Mouse (Mus musculus) midbrain, embryonic 11.5 days (tissue): ENCODE measurements around the gene Ly6g6e. TPM values are rescaled to one million over a fixed set of nuclear protein-coding genes. Genes with fewer than 3 reads are reported as not detected.

Experiments used
- ATAC-seq: fragments of 200-750 bp; cut with Nextera tagmentation; 2 replicates; pipeline ENCODE4 v1.8.0; 2017; ENCODE audit warnings: moderate TSS enrichment, moderate library complexity; ENCODE audit not compliant: low FRiP score
- DNase-seq: peaks from one replicate; pipeline ENCODE4 v3.0.0; 2015; ENCODE audit warnings: low spot score; ENCODE audit errors: missing footprints
- H3K27ac ChIP-seq: fragments of 300-500 bp; sonication (generic); 2 replicates; pipeline ENCODE4 v1.5.1; 2014; ENCODE audit warnings: low read depth, low read length
- H3K27me3 ChIP-seq: fragments of 300-500 bp; sonication (generic); 2 replicates; pipeline ENCODE4 v1.6.1; 2014; ENCODE audit warnings: mild to moderate bottlenecking, low read length, moderate library complexity, mixed read lengths; ENCODE audit not compliant: control insufficient read depth, insufficient read depth
- H3K36me3 ChIP-seq: fragments of 300-500 bp; sonication (generic); 2 replicates; pipeline ENCODE4 v1.6.1; 2014; ENCODE audit warnings: mild to moderate bottlenecking, low read length, moderate library complexity, mixed read lengths; ENCODE audit not compliant: control insufficient read depth, insufficient read depth
- H3K4me1 ChIP-seq: fragments of 300-500 bp; sonication (generic); 2 replicates; pipeline ENCODE4 v1.6.1; 2014; ENCODE audit warnings: low read length; ENCODE audit not compliant: control insufficient read depth, insufficient read depth
- H3K4me2 ChIP-seq: fragments of 300-500 bp; sonication (generic); 2 replicates; pipeline ENCODE4 v1.6.1; 2014; ENCODE audit warnings: mild to moderate bottlenecking, moderate library complexity
- H3K4me3 ChIP-seq: fragments of 300-500 bp; sonication (generic); 2 replicates; pipeline ENCODE4 v1.5.1; 2014; ENCODE audit warnings: low read depth, low read length
- H3K9ac ChIP-seq: fragments of 300-500 bp; sonication (generic); 2 replicates; pipeline ENCODE4 v1.6.1; 2014; ENCODE audit warnings: low read length
- H3K9me3 ChIP-seq: fragments of 300-500 bp; sonication (generic); 2 replicates; pipeline ENCODE4 v1.6.1; 2016; ENCODE audit warnings: low read length; ENCODE audit not compliant: control insufficient read depth
- WGBS: fragments of 180-500 bp; shearing (Covaris S2); extraction: QIAGEN DNeasy Blood & Tissue Kit; methylation state at CpG from one replicate; pipeline ENCODE4 v1.1.7; 2014; 5-methylcytosine and 5-hydroxymethylcytosine counted together
- polyA plus RNA-seq: library from polyadenylated mRNA; unstranded; fragments of >200 nt; fragmentation: Nextera tagmentation; extraction: Ambion mirVana; gene quantifications from 2 replicates; pipeline ENCODE4 v1.2.1, GENCODE M21; 2014

The Ly6g6e gene
- polyA plus RNA-seq, 1 experiment from 2014 or later, result not detected

GRCm38 (mm10) chr17:35103221-35103690 is 26.6 kb downstream of the Ly6g6e start:
- Histone ChIP-seq H3K27me3 (no peaks in the 10 kb centered on the region), H3K4me3 (no peak overlapping the region), H3K4me1 (peaks cover 8% of the 10 kb centered on the region), H3K36me3 (peaks cover 4% of the 10 kb centered on the region), H3K9ac (no peak overlapping the region), H3K9me3 (no peaks in the 10 kb centered on the region), H3K4me2 (no peak overlapping the region), H3K27ac (no peak overlapping the region)
- WGBS, result 66% methylated on average over 6 of the region's 6 CpGs
- no peak for ATAC-seq
- DNase-seq, result no peak

- no peak for ATAC-seq
- 95% methylated on average over 7 of the region's 7 CpGs for WGBS
- no peak overlapping the region for H3K9ac ChIP-seq
Observed at GRCm38 (mm10) chr17:35104079-35104478, 27.4 kb downstream of the Ly6g6e start.

GRCm38 (mm10) chr17:35104754-35105153 is 28.1 kb downstream of the Ly6g6e start:
- Histone ChIP-seq H3K27ac (no peak overlapping the region), H3K36me3 (peaks cover 4% of the 10 kb centered on the region), H3K4me3 (no peak overlapping the region), H3K9ac (no peak overlapping the region), H3K27me3 (no peaks in the 10 kb centered on the region), H3K4me1 (peaks cover 8% of the 10 kb centered on the region), H3K9me3 (no peaks in the 10 kb centered on the region), H3K4me2 (no peak overlapping the region)
- ATAC-seq (no peak), DNase-seq (no peak)
- WGBS, result 81% methylated on average over 6 of the region's 6 CpGs

More at GRCm38 (mm10) chr17:35104079-35104478, 27.4 kb downstream of the Ly6g6e start:
- H3K4me2 ChIP-seq, result no peak overlapping the region
- no peaks in the 10 kb centered on the region for H3K9me3 ChIP-seq
- DNase-seq, result no peak
- peaks cover 8% of the 10 kb centered on the region for H3K4me1 ChIP-seq
- no peaks in the 10 kb centered on the region for H3K27me3 ChIP-seq
- no peak overlapping the region for H3K27ac ChIP-seq
- no peak overlapping the region for H3K4me3 ChIP-seq
- H3K36me3 ChIP-seq, result peaks cover 4% of the 10 kb centered on the region

- DNase-seq, result peak; percentile 89
Observed at GRCm38 (mm10) chr17:35105740-35106389, 29.2 kb downstream of the Ly6g6e start.

DNA sequence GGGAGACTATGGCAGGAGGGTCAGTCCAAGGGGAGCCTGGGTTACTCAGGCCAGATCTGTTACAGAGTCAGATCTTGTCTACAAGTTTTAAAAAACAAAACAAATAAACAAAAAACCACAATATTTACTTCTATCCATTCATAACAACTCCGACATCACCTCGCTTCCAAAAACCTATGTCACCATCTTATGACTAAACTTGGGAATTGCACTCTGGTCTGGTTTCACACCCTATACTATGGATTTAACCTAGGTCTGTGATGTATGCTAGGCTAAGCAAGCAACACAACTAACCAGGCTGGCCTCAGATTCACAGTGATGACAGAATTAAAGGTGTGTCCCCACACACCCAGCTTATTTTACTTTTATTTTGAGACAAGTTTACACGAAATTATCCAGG is 29.8 kb downstream of the Ly6g6e start:
- Histone ChIP-seq H3K36me3 (peaks cover under 1% of the 10 kb centered on the region; the same call in 1 of the 2 replicates), H3K9ac (peak overlapping the region; percentile 65), H3K4me2 (peak overlapping the region; percentile 39), H3K9me3 (no peaks in the 10 kb centered on the region), H3K27ac (no peak overlapping the region), H3K4me1 (peaks cover 8% of the 10 kb centered on the region), H3K27me3 (no peaks in the 10 kb centered on the region), H3K4me3 (no peak overlapping the region)
- ATAC-seq (no peak), DNase-seq (no peak)
- 69% methylated on average over 3 of the region's 3 CpGs for WGBS

More at GRCm38 (mm10) chr17:35105740-35106389, 29.2 kb downstream of the Ly6g6e start:
- 22% methylated on average over 13 of the region's 13 CpGs for WGBS
- no peaks in the 10 kb centered on the region for H3K9me3 ChIP-seq
- H3K36me3 ChIP-seq, result peaks cover 4% of the 10 kb centered on the region; the same call in 1 of the 2 replicates
- H3K4me3 ChIP-seq, result no peak overlapping the region
- ATAC-seq, result peak; percentile 50
- H3K4me1 ChIP-seq, result peaks cover 8% of the 10 kb centered on the region
- peak overlapping the region; percentile 65 for H3K9ac ChIP-seq
- H3K4me2 ChIP-seq, result peak overlapping the region; percentile 39
- no peak overlapping the region for H3K27ac ChIP-seq
- no peaks in the 10 kb centered on the region for H3K27me3 ChIP-seq

GRCm38 (mm10) chr17:35108097-35108496 is 31.4 kb downstream of the Ly6g6e start, which contains the start of gene Ly6g5c:
TSS of gene Ly6g5c (plus strand) at chr17:35108279.
- 89% methylated on average over 6 of the region's 6 CpGs for WGBS

DNA sequence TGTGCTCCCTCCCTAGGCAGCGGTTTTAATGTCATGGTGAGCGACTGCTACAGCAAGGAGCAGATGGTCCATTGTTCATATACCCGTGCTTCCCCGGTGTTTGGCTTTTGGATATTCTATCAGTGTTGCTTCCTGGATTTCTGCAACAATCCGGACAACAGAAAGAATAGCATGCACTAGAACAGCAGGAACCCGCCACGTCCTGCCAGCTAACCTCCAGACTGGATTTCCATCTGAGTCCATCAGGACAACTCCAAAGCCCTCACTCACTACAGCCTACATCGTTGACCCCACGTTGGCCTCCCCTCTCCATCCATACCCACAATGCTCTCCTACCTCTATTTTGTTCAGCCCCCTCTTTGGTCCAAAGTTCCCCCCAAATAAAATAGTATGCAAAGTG is 35.1 kb downstream of the Ly6g6e start:
- Histone ChIP-seq H3K4me2 (no peak overlapping the region), H3K27ac (no peak overlapping the region), H3K9me3 (no peaks in the 10 kb centered on the region), H3K9ac (no peak overlapping the region), H3K27me3 (no peaks in the 10 kb centered on the region), H3K36me3 (peaks cover 10% of the 10 kb centered on the region), H3K4me3 (no peak overlapping the region), H3K4me1 (no peaks in the 10 kb centered on the region)
- DNase-seq, result no peak
- ATAC-seq, result no peak
- WGBS, result 75% methylated on average over 9 of the region's 9 CpGs

More at GRCm38 (mm10) chr17:35108097-35108496, 31.4 kb downstream of the Ly6g6e start, which contains the start of gene Ly6g5c:
- Histone ChIP-seq H3K4me1 (peaks cover 8% of the 10 kb centered on the region), H3K4me3 (no peak within 1 kb of the TSS), H3K27me3 (no peaks in the 10 kb centered on the region), H3K9ac (no peak within 1 kb of the TSS), H3K4me2 (no peak within 1 kb of the TSS), H3K27ac (no peak within 1 kb of the TSS), H3K36me3 (no peaks in the 10 kb centered on the region), H3K9me3 (no peaks in the 10 kb centered on the region)
- ATAC-seq, result no peak
- no peak for DNase-seq

- Histone ChIP-seq H3K9me3 (no peaks in the 10 kb centered on the region), H3K36me3 (peaks cover 18% of the 10 kb centered on the region), H3K4me1 (peaks cover 4% of the 10 kb centered on the region), H3K27ac (no peak within 1 kb of the TSS), H3K4me3 (no peak within 1 kb of the TSS), H3K9ac (no peak within 1 kb of the TSS; the same call in 1 of the 2 replicates), H3K27me3 (no peaks in the 10 kb centered on the region), H3K4me2 (no peak within 1 kb of the TSS)
- 87% methylated on average over 8 of the region's 8 CpGs for WGBS
- ATAC-seq, result no peak
- DNase-seq, result no peak
Observed at GRCm38 (mm10) chr17:35115046-35116019, 38.6 kb downstream of the Ly6g6e start, which contains the start of gene Ly6g5b. TSS of gene Ly6g5b (minus strand) at chr17:35115428.
